Mouse (Mus musculus) megakaryocyte, embryonic 14.5 days (primary cell): ENCODE results near the gene Mkrn1.

Experiments
- FLI1 ChIP-seq: IDR thresholded peaks from 2 replicates; pipeline ENCODE4 v1.6.1; 2012; ENCODE audit warnings: low read length, inconsistent platforms, mixed read lengths
- GATA1 ChIP-seq: IDR thresholded peaks from 3 replicates; pipeline ENCODE4 v1.6.1; 2012; ENCODE audit warnings: mixed read lengths, low read length, inconsistent platforms, borderline replicate concordance

GRCm38 (mm10) chr6:39434886-39435492, 14.7 kb upstream of the Mkrn1 start:
- TF ChIP-seq FLI1 = no peak
- TF ChIP-seq GATA1 = no peak
